Mouse (Mus musculus) intestine, embryonic 15.5 days (tissue): ENCODE results near the gene Igfals. TPM values are rescaled to one million over a fixed set of nuclear protein-coding genes. Genes with fewer than 3 reads are reported as not detected.

Experiments used
- ATAC-seq: fragments of 200-750 bp; cut with Nextera tagmentation; 2 replicates; pipeline ENCODE4 v1.8.0; 2017; ENCODE audit warnings: moderate TSS enrichment, moderate library complexity
- H3K27ac ChIP-seq: fragments of 300-500 bp; sonication (generic); 2 replicates; pipeline ENCODE4 v1.5.1; 2015; ENCODE audit warnings: mild to moderate bottlenecking, inconsistent platforms
- H3K27me3 ChIP-seq: fragments of 300-500 bp; sonication (generic); replicated peaks from 2 replicates; pipeline ENCODE4 v1.6.1; 2015; ENCODE audit warnings: inconsistent platforms
- H3K36me3 ChIP-seq: fragments of 300-500 bp; sonication (generic); 2 replicates; pipeline ENCODE4 v1.6.1; 2015; ENCODE audit warnings: inconsistent platforms
- H3K4me1 ChIP-seq: fragments of 300-500 bp; sonication (generic); replicated peaks from 2 replicates; pipeline ENCODE4 v1.6.1; 2015; ENCODE audit warnings: inconsistent platforms
- H3K4me2 ChIP-seq: fragments of 300-500 bp; sonication (generic); replicated peaks from 2 replicates; pipeline ENCODE4 v1.6.1; 2015; ENCODE audit warnings: mild to moderate bottlenecking, inconsistent platforms
- H3K4me3 ChIP-seq: fragments of 300-500 bp; sonication (generic); replicated peaks from 2 replicates; pipeline ENCODE4 v1.5.1; 2015; ENCODE audit warnings: inconsistent platforms
- H3K9ac ChIP-seq: fragments of 300-500 bp; sonication (generic); 2 replicates; pipeline ENCODE4 v1.6.1; 2015; ENCODE audit warnings: inconsistent platforms
- H3K9me3 ChIP-seq: fragments of 300-500 bp; sonication (generic); 2 replicates; pipeline ENCODE4 v1.6.1; 2016; ENCODE audit warnings: inconsistent platforms
- WGBS: fragments of 180-500 bp; shearing (Covaris S2); methylation state at CpG from one replicate; pipeline ENCODE4 v1.1.7; 2015; 5-methylcytosine and 5-hydroxymethylcytosine counted together
- polyA plus RNA-seq: library from polyadenylated mRNA; unstranded; fragments of >200 nt; fragmentation: Nextera tagmentation; extraction: Ambion mirVana; gene quantifications from 2 replicates; pipeline ENCODE4 v1.2.1, GENCODE M21; 2015

The Igfals gene
- polyA plus RNA-seq, 1 experiment from 2014 or later = 3.4 TPM

- Histone ChIP-seq H3K4me1 (peaks cover 12% of the 10 kb centered on the region), H3K27ac (peak overlapping the region; percentile 95), H3K9me3 (no peaks in the 10 kb centered on the region), H3K27me3 (no peaks in the 10 kb centered on the region), H3K4me2 (peak overlapping the region; percentile 86), H3K4me3 (peak overlapping the region; percentile 90), H3K36me3 (peaks cover 8% of the 10 kb centered on the region; the same call in 1 of the 2 replicates), H3K9ac (peak overlapping the region; percentile 73)
- under 1% methylated on average over 21 of the region's 21 CpGs for WGBS
- ATAC-seq = peak; percentile 60
These were observed 16.1 kb upstream of the Igfals start for GRCm38 (mm10) chr17:24849733-24850064.

GRCm38 (mm10) chr17:24850065-24850772 is 15.6 kb upstream of the Igfals start, which contains the start of gene Fahd1:
TSS of gene Fahd1 (minus strand) at chr17:24850364.
- peak within 1 kb of the TSS; percentile 90 for H3K4me3 ChIP-seq
- H3K9ac ChIP-seq = peak within 1 kb of the TSS; percentile 73
- H3K9me3 ChIP-seq = no peaks in the 10 kb centered on the region
- H3K36me3 ChIP-seq = peaks cover 8% of the 10 kb centered on the region; the same call in 1 of the 2 replicates
- peak within 1 kb of the TSS; percentile 86 for H3K4me2 ChIP-seq
- H3K27ac ChIP-seq = peak within 1 kb of the TSS; percentile 95
- under 1% methylated on average over 58 of the region's 58 CpGs for WGBS
- peaks cover 12% of the 10 kb centered on the region for H3K4me1 ChIP-seq
- no peaks in the 10 kb centered on the region for H3K27me3 ChIP-seq
- peak; percentile 98 for ATAC-seq

GRCm38 (mm10) chr17:24850773-24851127 is 15.0 kb upstream of the Igfals start:
- Histone ChIP-seq H3K9me3 (no peaks in the 10 kb centered on the region), H3K4me2 (peak overlapping the region; percentile 86), H3K27ac (no peak overlapping the region), H3K27me3 (no peaks in the 10 kb centered on the region), H3K4me3 (peak overlapping the region; percentile 90), H3K9ac (peak overlapping the region; percentile 68), H3K36me3 (peaks cover 8% of the 10 kb centered on the region; the same call in 1 of the 2 replicates), H3K4me1 (peaks cover 12% of the 10 kb centered on the region)
- WGBS = 1% methylated on average over 20 of the region's 20 CpGs
- no peak for ATAC-seq

GRCm38 (mm10) chr17:24851381-24852125 is 14.2 kb upstream of the Igfals start:
- Histone ChIP-seq H3K9me3 (no peaks in the 10 kb centered on the region), H3K27me3 (no peaks in the 10 kb centered on the region), H3K4me3 (peak overlapping the region; percentile 90), H3K4me2 (peak overlapping the region; percentile 86), H3K9ac (0 out of 2 replicates have a peak overlapping the region, but pooled peaks have one; percentile 2), H3K4me1 (peaks cover 12% of the 10 kb centered on the region), H3K27ac (no peak overlapping the region), H3K36me3 (peaks cover 8% of the 10 kb centered on the region; the same call in 1 of the 2 replicates)
- no peak for ATAC-seq
- WGBS = 79% methylated on average over 10 of the region's 10 CpGs

- Histone ChIP-seq H3K36me3 (peaks cover 8% of the 10 kb centered on the region; the same call in 1 of the 2 replicates), H3K4me1 (peaks cover 4% of the 10 kb centered on the region; the same call in 1 of the 2 replicates), H3K9me3 (no peaks in the 10 kb centered on the region), H3K4me3 (no peak overlapping the region), H3K27me3 (no peaks in the 10 kb centered on the region), H3K27ac (no peak overlapping the region), H3K4me2 (no peak overlapping the region), H3K9ac (no peak overlapping the region)
- WGBS = 82% methylated on average over 3 of the region's 3 CpGs
- ATAC-seq = no peak
These were observed 9.8 kb upstream of the Igfals start for GRCm38 (mm10) chr17:24855838-24856464.

- Histone ChIP-seq H3K9ac (no peak overlapping the region), H3K4me1 (no peaks in the 10 kb centered on the region), H3K4me2 (no peak overlapping the region), H3K9me3 (no peaks in the 10 kb centered on the region), H3K27me3 (no peaks in the 10 kb centered on the region), H3K27ac (no peak overlapping the region), H3K36me3 (peaks cover 8% of the 10 kb centered on the region; the same call in 1 of the 2 replicates), H3K4me3 (no peak overlapping the region)
- ATAC-seq = no peak
- 89% methylated on average over 13 of the region's 13 CpGs for WGBS
These were observed 9.2 kb upstream of the Igfals start for GRCm38 (mm10) chr17:24856589-24856988.

GRCm38 (mm10) chr17:24857831-24858470 is 7.8 kb upstream of the Igfals start:
- Histone ChIP-seq H3K27me3 (no peaks in the 10 kb centered on the region), H3K4me2 (no peak overlapping the region), H3K36me3 (peaks cover 11% of the 10 kb centered on the region; the same call in 1 of the 2 replicates), H3K9me3 (no peaks in the 10 kb centered on the region), H3K4me1 (no peaks in the 10 kb centered on the region), H3K27ac (no peak overlapping the region), H3K4me3 (no peak overlapping the region), H3K9ac (no peak overlapping the region)
- 86% methylated on average over 8 of the region's 8 CpGs for WGBS
- no peak for ATAC-seq

GRCm38 (mm10) chr17:24858967-24859366 is 6.8 kb upstream of the Igfals start:
- H3K9me3 ChIP-seq = no peaks in the 10 kb centered on the region

GRCm38 (mm10) chr17:24860076-24860475 is 5.7 kb upstream of the Igfals start:
- Histone ChIP-seq H3K27ac (no peak overlapping the region), H3K4me2 (no peak overlapping the region), H3K4me3 (no peak overlapping the region), H3K9me3 (no peaks in the 10 kb centered on the region), H3K9ac (no peak overlapping the region), H3K27me3 (no peaks in the 10 kb centered on the region), H3K36me3 (peaks cover 9% of the 10 kb centered on the region; the same call in 1 of the 2 replicates), H3K4me1 (no peaks in the 10 kb centered on the region)
- WGBS = 89% methylated on average over 8 of the region's 8 CpGs
- ATAC-seq = no peak

More at GRCm38 (mm10) chr17:24858967-24859366, 6.8 kb upstream of the Igfals start:
- Histone ChIP-seq H3K4me1 (no peaks in the 10 kb centered on the region), H3K9ac (no peak overlapping the region), H3K36me3 (peaks cover 8% of the 10 kb centered on the region; the same call in 1 of the 2 replicates), H3K4me3 (no peak overlapping the region), H3K27ac (no peak overlapping the region), H3K27me3 (no peaks in the 10 kb centered on the region), H3K4me2 (no peak overlapping the region)
- ATAC-seq = peak; percentile 65; the same call in 1 of the 2 replicates
- 88% methylated on average over 6 of the region's 6 CpGs for WGBS

- Histone ChIP-seq H3K27ac (no peak overlapping the region), H3K9me3 (no peaks in the 10 kb centered on the region), H3K4me1 (no peaks in the 10 kb centered on the region), H3K4me3 (no peak overlapping the region), H3K9ac (no peak overlapping the region), H3K4me2 (no peak overlapping the region), H3K36me3 (peaks cover 9% of the 10 kb centered on the region; the same call in 1 of the 2 replicates), H3K27me3 (no peaks in the 10 kb centered on the region)
- ATAC-seq = no peak
- WGBS = 93% methylated on average over 3 of the region's 3 CpGs
These were observed 4.0 kb upstream of the Igfals start for GRCm38 (mm10) chr17:24861785-24862184.

GRCm38 (mm10) chr17:24867914-24868313 is 2.1 kb downstream of the Igfals start:
- H3K9ac ChIP-seq = no peak overlapping the region

More at GRCm38 (mm10) chr17:24867914-24868313, 2.1 kb downstream of the Igfals start:
- Histone ChIP-seq H3K36me3 (peaks cover 6% of the 10 kb centered on the region; the same call in 1 of the 2 replicates), H3K27ac (no peak overlapping the region), H3K9me3 (no peaks in the 10 kb centered on the region), H3K4me2 (no peak overlapping the region), H3K27me3 (no peaks in the 10 kb centered on the region), H3K4me3 (no peak overlapping the region), H3K4me1 (no peaks in the 10 kb centered on the region)
- 94% methylated on average over 10 of the region's 10 CpGs for WGBS
- no peak for ATAC-seq
